Mouse (Mus musculus) heart, embryonic 15.5 days (tissue): ENCODE measurements at regions not wholly inside any gene's neighbourhood (a gene's known extent, or its start where the extent isn't known, plus 50 kb on each side); places are given as distances from the start of the nearest gene placed in this dataset.

ENCODE experiments used
- ATAC-seq: fragments of 200-750 bp; cut with Nextera tagmentation; replicated peaks from 2 replicates; pipeline ENCODE4 v1.8.0; 2017; ENCODE audit warnings: low read depth, moderate TSS enrichment; ENCODE audit not compliant: insufficient number of reproducible peaks, insufficient read depth, low FRiP score
- H3K27ac ChIP-seq: fragments of 300-500 bp; sonication (generic); 2 replicates; pipeline ENCODE4 v1.5.1; 2015; ENCODE audit warnings: mild to moderate bottlenecking, inconsistent platforms
- H3K27me3 ChIP-seq: fragments of 300-500 bp; sonication (generic); 2 replicates; pipeline ENCODE4 v1.6.1; 2015; ENCODE audit warnings: inconsistent platforms
- H3K36me3 ChIP-seq: fragments of 300-500 bp; sonication (generic); 2 replicates; pipeline ENCODE4 v1.6.1; 2015; ENCODE audit warnings: mild to moderate bottlenecking, inconsistent platforms
- H3K4me1 ChIP-seq: fragments of 300-500 bp; sonication (generic); replicated peaks from 2 replicates; pipeline ENCODE4 v1.6.1; 2015; ENCODE audit warnings: inconsistent platforms
- H3K4me2 ChIP-seq: fragments of 300-500 bp; sonication (generic); 2 replicates; pipeline ENCODE4 v1.6.1; 2015; ENCODE audit warnings: inconsistent platforms, mild to moderate bottlenecking, moderate library complexity
- H3K4me3 ChIP-seq: fragments of 300-500 bp; sonication (generic); 2 replicates; pipeline ENCODE4 v1.5.1; 2015; ENCODE audit warnings: mild to moderate bottlenecking, inconsistent platforms
- H3K9ac ChIP-seq: fragments of 300-500 bp; sonication (generic); 2 replicates; pipeline ENCODE4 v1.6.1; 2015; ENCODE audit warnings: mild to moderate bottlenecking, inconsistent platforms
- H3K9me3 ChIP-seq: fragments of 300-500 bp; sonication (generic); replicated peaks from 2 replicates; pipeline ENCODE4 v1.6.1; 2016; ENCODE audit warnings: inconsistent platforms
- WGBS: fragments of 180-500 bp; shearing (Covaris S2); methylation state at CpG from one replicate; pipeline ENCODE4 v1.1.7; 2015; ENCODE audit warnings: mixed read lengths; 5-methylcytosine and 5-hydroxymethylcytosine counted together

- no peak for ATAC-seq
- Histone ChIP-seq H3K36me3 (no peaks in the 10 kb centered on the region), H3K27ac (no peak overlapping the region), H3K9ac (no peak overlapping the region), H3K4me3 (no peak overlapping the region), H3K27me3 (no peaks in the 10 kb centered on the region), H3K4me1 (no peaks in the 10 kb centered on the region), H3K4me2 (no peak overlapping the region), H3K9me3 (no peaks in the 10 kb centered on the region)
- 68% methylated on average over 2 of the region's 2 CpGs for WGBS
Measured at GRCm38 (mm10) chr5:46901909-46902308, 1044.5 kb upstream of the Lcorl start.

- 84% methylated on average over 2 of the region's 2 CpGs for WGBS
- no peaks in the 10 kb centered on the region for H3K36me3 ChIP-seq
- no peak overlapping the region for H3K9ac ChIP-seq
- H3K4me3 ChIP-seq = no peak overlapping the region
- H3K27me3 ChIP-seq = no peaks in the 10 kb centered on the region
- no peaks in the 10 kb centered on the region for H3K4me1 ChIP-seq
- no peak overlapping the region for H3K4me2 ChIP-seq
- H3K27ac ChIP-seq = no peak overlapping the region
- no peaks in the 10 kb centered on the region for H3K9me3 ChIP-seq
- ATAC-seq = no peak
Measured at GRCm38 (mm10) chr5:46894037-46894436, 1036.6 kb upstream of the Lcorl start.

- Histone ChIP-seq H3K27me3 (no peaks in the 10 kb centered on the region), H3K9ac (no peak overlapping the region), H3K4me1 (no peaks in the 10 kb centered on the region), H3K9me3 (no peaks in the 10 kb centered on the region), H3K36me3 (no peaks in the 10 kb centered on the region), H3K4me3 (no peak overlapping the region), H3K27ac (no peak overlapping the region), H3K4me2 (no peak overlapping the region)
- ATAC-seq = no peak
Measured at GRCm38 (mm10) chr5:46883956-46884355, 1026.5 kb upstream of the Lcorl start.

DNA sequence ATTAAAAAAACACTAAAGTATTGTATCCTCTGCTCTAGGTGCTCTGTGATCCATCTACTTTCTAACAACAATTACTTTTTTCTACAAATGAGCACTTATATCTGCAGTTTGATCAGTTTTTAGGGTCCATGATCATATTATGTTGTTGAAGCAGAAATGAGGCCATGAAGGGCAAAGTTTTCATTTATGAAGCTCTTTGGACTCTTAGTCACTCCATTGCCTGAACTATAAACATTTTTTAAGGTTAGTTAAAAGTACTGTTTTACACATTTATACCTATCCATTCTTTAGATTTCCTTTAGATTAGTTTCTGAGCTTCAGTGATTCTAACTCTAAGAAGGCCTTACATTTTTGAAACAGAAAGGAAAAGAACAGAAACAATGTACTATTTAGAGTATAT, 999.4 kb upstream of the Lcorl start:
- no peak for ATAC-seq
- Histone ChIP-seq H3K9me3 (no peaks in the 10 kb centered on the region), H3K27me3 (no peaks in the 10 kb centered on the region), H3K4me3 (no peak overlapping the region), H3K4me2 (no peak overlapping the region), H3K4me1 (no peaks in the 10 kb centered on the region), H3K27ac (no peak overlapping the region), H3K9ac (no peak overlapping the region), H3K36me3 (no peaks in the 10 kb centered on the region)

DNA sequence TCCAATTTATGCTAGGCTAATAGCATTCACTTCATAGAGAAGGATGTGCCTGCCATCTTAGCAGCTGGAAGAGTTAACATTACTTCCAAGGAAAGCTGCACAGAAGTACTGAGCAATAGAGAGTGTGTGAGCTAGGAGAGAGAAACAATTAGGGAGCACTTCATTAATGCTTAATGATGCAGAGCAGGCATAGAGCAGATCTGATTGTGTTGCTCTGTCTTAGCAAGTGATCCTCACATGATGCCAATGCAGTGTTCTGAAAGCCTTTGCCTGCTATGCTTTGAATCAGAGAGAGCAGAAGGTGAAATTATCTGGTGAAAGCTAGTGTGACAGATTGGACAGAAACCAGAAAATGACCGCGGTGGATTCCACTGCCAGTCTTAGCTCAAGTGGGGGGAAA, 987.8 kb upstream of the Lcorl start:
- H3K9ac ChIP-seq = no peak overlapping the region
- H3K4me1 ChIP-seq = no peaks in the 10 kb centered on the region
- no peaks in the 10 kb centered on the region for H3K27me3 ChIP-seq
- WGBS = 52% methylated on average over 2 of the region's 2 CpGs
- H3K27ac ChIP-seq = no peak overlapping the region
- no peak overlapping the region for H3K4me2 ChIP-seq
- H3K9me3 ChIP-seq = no peaks in the 10 kb centered on the region
- H3K36me3 ChIP-seq = no peaks in the 10 kb centered on the region
- no peak for ATAC-seq
- no peak overlapping the region for H3K4me3 ChIP-seq

- H3K27ac ChIP-seq = no peak overlapping the region
- WGBS = 83% methylated on average over 4 of the region's 4 CpGs
- no peaks in the 10 kb centered on the region for H3K4me1 ChIP-seq
- no peaks in the 10 kb centered on the region for H3K36me3 ChIP-seq
- no peak overlapping the region for H3K4me3 ChIP-seq
- H3K4me2 ChIP-seq = no peak overlapping the region
- ATAC-seq = no peak
- H3K9me3 ChIP-seq = no peaks in the 10 kb centered on the region
- H3K27me3 ChIP-seq = no peaks in the 10 kb centered on the region
- H3K9ac ChIP-seq = no peak overlapping the region
Measured at GRCm38 (mm10) chr5:46836810-46837209, 979.4 kb upstream of the Lcorl start.

- Histone ChIP-seq H3K4me2 (no peak overlapping the region), H3K27me3 (no peaks in the 10 kb centered on the region), H3K36me3 (no peaks in the 10 kb centered on the region), H3K9ac (no peak overlapping the region), H3K4me3 (no peak overlapping the region), H3K4me1 (no peaks in the 10 kb centered on the region), H3K27ac (no peak overlapping the region), H3K9me3 (no peaks in the 10 kb centered on the region)
- ATAC-seq = no peak
- WGBS = 72% methylated on average over 9 of the region's 9 CpGs
Measured at GRCm38 (mm10) chr5:46830797-46831618, 973.6 kb upstream of the Lcorl start.

DNA sequence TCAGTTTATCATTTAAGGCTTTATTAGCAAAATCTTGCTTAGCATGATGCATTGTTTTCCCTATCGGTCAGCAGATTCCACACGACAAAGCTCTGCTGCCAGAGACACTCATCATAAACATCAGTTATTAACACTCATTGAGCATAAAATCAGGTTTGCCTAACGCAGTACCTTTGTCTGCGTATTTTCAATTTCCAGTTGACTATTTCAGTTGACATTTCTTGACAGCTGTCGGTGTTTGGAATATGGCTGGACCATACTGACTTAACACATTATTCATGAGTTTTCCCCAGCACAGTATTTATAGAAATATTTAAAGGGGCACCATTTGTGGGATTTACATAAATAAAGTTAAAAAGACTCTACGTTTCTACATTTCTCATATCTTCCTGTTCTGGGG, 972.7 kb upstream of the Lcorl start:
- Histone ChIP-seq H3K4me3 (no peak overlapping the region), H3K27ac (no peak overlapping the region), H3K9ac (no peak overlapping the region), H3K36me3 (no peaks in the 10 kb centered on the region), H3K4me1 (no peaks in the 10 kb centered on the region), H3K4me2 (no peak overlapping the region), H3K9me3 (no peaks in the 10 kb centered on the region), H3K27me3 (no peaks in the 10 kb centered on the region)
- ATAC-seq = no peak
- 84% methylated on average over 6 of the region's 6 CpGs for WGBS

GRCm38 (mm10) chr5:46826381-46826780, 969.0 kb upstream of the Lcorl start:
- Histone ChIP-seq H3K27me3 (no peaks in the 10 kb centered on the region), H3K27ac (no peak overlapping the region), H3K4me1 (no peaks in the 10 kb centered on the region), H3K4me3 (no peak overlapping the region), H3K9ac (no peak overlapping the region), H3K4me2 (no peak overlapping the region), H3K36me3 (no peaks in the 10 kb centered on the region), H3K9me3 (no peaks in the 10 kb centered on the region)
- 93% methylated on average over 1 of the region's 1 CpGs for WGBS
- ATAC-seq = no peak

DNA sequence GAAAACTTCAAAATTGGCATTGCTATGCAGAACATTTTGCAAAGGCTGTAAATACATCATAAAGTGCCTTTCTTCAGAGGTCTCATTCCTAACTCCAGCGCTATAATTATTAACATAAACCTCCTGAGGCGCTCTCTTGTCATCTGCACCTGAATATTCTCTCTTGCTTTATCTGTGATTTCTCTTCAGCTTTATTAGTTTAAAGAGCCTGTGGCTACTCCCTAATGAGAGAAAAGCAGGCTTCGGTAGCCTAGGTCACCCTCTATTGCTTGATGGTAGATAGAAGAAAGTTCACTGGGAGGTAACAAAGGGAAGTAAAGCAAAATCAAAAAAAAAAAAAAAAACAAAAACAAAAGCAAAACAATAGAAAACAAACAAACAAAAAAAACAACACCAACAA, 967.5 kb upstream of the Lcorl start:
- 77% methylated on average over 3 of the region's 3 CpGs for WGBS
- Histone ChIP-seq H3K4me2 (no peak overlapping the region), H3K4me3 (no peak overlapping the region), H3K9ac (no peak overlapping the region), H3K9me3 (no peaks in the 10 kb centered on the region), H3K36me3 (no peaks in the 10 kb centered on the region), H3K27me3 (no peaks in the 10 kb centered on the region), H3K27ac (no peak overlapping the region), H3K4me1 (no peaks in the 10 kb centered on the region)
- no peak for ATAC-seq

- no peak overlapping the region for H3K27ac ChIP-seq
- no peaks in the 10 kb centered on the region for H3K27me3 ChIP-seq
- no peak overlapping the region for H3K9ac ChIP-seq
- 74% methylated on average over 2 of the region's 2 CpGs for WGBS
- no peaks in the 10 kb centered on the region for H3K9me3 ChIP-seq
- H3K4me1 ChIP-seq = peaks cover 13% of the 10 kb centered on the region
- no peak for ATAC-seq
- H3K4me2 ChIP-seq = no peak overlapping the region
- no peak overlapping the region for H3K4me3 ChIP-seq
- no peaks in the 10 kb centered on the region for H3K36me3 ChIP-seq
Measured at GRCm38 (mm10) chr5:46795102-46795501, 937.7 kb upstream of the Lcorl start.

- H3K36me3 ChIP-seq = no peaks in the 10 kb centered on the region
- H3K4me3 ChIP-seq = no peak overlapping the region
- H3K9me3 ChIP-seq = no peaks in the 10 kb centered on the region
- no peak overlapping the region for H3K4me2 ChIP-seq
- H3K9ac ChIP-seq = no peak overlapping the region
- H3K27ac ChIP-seq = no peak overlapping the region
- no peak for ATAC-seq
- H3K4me1 ChIP-seq = peaks cover 13% of the 10 kb centered on the region
- H3K27me3 ChIP-seq = no peaks in the 10 kb centered on the region
- 47% methylated on average over 7 of the region's 7 CpGs for WGBS
Measured at GRCm38 (mm10) chr5:46794028-46794705, 936.8 kb upstream of the Lcorl start.
